Mouse (Mus musculus) G1E (cell line): ENCODE measurements around the gene Gosr1.

Experiments used
- CTCF ChIP-seq: IDR thresholded peaks from 2 replicates; pipeline ENCODE4 v1.5.1; 2012; ENCODE audit warnings: low read depth, low read length, inconsistent platforms, mixed read lengths
- GATA1 ChIP-seq: IDR thresholded peaks from 2 replicates; pipeline ENCODE4 v1.6.1; 2012; ENCODE audit warnings: borderline replicate concordance, low read length, inconsistent platforms, mixed read lengths
- GATA2 ChIP-seq: IDR thresholded peaks from 2 replicates; pipeline ENCODE4 v1.6.1; 2012; ENCODE audit warnings: low read depth, low read length, inconsistent platforms, borderline replicate concordance
- POLR2AphosphoS5 ChIP-seq: IDR thresholded peaks from 2 replicates; pipeline ENCODE4 v1.6.1; 2012; ENCODE audit warnings: low read depth, low read length, inconsistent platforms; ENCODE audit not compliant: insufficient replicate concordance
- TAL1 ChIP-seq: conservative IDR thresholded peaks from 2 replicates; pipeline ENCODE4 v1.6.1; 2012; ENCODE audit warnings: low read depth, low read length, inconsistent platforms, mixed read lengths

- no peak for TF ChIP-seq CTCF
- no peak for TF ChIP-seq GATA1
- no peak for TF ChIP-seq POLR2AphosphoS5
- no peak for TF ChIP-seq TAL1
- TF ChIP-seq GATA2: no peak
Measured at GRCm38 (mm10) chr11:76692096-76692495, 71.3 kb downstream of the Gosr1 start.
